Mouse (Mus musculus): ENCODE data around the gene Galnt12.
A peak's percentile ranks its signal among the peaks of the same experiment; 100 is the strongest.

Galnt12 gene

DNA sequence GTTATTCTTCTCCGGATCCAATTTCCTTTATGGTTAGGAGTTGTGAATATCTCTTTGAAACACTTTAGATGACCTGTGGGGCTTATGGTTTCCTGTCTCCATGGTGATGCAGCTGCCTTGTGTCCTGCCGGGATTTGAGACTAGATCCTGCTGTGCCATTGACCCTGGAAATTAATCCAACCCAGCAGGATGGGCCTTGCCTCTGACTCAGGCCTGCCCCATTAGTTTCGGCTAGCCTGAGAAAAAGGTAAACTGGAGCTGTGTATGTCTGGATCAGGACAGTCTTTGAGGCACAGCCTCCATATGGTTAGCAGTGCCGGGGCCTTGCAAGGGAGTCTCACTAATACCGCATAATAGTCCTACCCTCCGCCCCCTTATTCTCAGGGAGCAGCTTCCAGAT is 1.9 kb downstream of the Galnt12 start:
- DNase-seq (ENCODE audit: low spot score): peak; percentile 41

DNA sequence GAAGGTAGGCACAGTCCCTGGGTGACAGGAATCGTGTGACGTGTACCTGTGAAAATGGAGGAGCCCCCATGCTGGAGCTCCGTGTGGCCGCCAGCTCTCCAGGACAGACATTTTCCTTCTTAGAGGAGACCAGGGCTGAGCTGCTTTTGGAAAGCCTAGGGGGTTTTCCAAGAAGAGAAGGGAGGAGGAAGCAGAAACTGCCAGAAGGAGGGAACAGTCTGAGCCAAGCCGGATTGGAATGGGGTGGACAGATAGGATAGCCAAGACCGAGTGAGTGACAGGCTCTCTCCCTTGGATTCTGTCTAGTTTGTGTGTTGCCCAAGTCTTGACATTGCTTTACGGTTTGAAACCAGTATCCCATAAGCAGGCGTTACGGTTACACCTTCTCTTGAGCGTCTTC is 11.9 kb downstream of the Galnt12 start:
- no peak for DNase-seq (ENCODE audit: low spot score)

DNA sequence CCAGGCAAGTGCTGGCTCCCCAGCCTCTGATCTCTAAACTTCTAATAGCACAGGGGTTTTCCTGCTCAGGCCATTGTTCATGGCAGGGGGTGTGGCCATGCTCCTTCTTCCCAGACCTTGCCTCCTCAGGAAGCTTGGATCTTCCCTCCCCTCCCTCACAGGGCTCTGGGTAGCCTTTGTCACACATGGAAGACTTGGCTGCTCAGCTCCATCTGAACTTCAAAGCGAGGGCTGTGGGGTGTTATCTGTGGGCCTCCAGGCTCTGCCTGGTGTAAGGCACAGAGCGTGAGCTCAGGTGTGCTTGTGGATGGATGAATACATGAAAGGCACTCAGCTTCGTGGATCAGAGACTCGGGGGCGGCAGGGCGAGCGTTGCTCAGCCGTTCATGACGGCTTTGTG is 20.2 kb downstream of the Galnt12 start:
- DNase-seq (ENCODE audit: low spot score): no peak

DNA sequence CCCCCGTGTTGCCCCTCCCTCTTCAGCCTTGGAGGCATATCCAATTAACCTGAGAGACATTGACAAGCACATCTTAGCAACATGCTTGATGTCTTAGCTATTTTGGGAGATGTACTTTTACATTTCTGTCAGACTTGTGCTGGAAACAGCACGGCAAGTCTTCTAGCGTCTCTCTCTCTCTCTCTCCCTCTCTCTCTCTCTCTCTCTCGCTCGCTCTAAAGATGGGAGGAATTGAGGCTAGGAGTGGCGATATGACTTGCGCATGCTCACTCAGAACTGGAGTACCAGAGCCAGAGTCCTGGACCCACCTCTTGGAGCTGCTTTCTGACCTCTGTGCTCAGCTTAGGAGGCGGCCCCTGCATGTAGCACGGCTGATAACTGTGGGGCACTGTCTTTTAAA is 20.9 kb downstream of the Galnt12 start:
- DNase-seq (ENCODE audit: low spot score): no peak

DNA sequence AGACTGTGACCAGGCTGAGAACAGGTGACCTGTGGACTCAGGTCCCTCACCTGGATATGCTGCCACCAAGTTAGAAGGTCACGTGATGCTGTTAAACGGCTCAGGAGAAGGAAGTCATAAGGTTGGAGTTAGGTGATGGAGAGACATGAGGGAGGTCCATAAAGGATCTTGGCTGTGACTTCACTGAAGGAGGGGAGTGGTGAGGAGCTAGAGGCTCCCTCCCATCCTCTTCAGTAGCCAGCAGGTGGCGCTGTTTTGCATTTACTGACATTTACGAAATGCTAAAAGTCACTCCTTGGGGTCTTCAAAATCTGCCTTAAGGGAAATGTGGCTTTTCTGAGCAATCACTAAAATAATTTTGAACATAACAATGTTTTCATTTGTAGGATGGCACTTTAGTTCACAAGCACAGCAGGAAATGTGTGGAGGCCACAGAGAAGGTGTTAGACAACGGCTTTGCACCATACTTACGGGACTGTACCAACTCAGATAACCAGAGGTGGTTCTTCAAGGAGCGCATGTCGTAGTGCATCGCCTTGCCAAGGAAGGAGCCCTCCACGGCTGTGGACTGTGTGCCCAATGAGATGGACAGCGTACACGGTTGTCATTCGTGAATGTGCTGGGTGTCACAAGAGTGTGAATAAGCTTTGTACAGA is 30.5 kb downstream of the Galnt12 start:
- peak; percentile 85 for DNase-seq (ENCODE audit: low spot score)

DNA sequence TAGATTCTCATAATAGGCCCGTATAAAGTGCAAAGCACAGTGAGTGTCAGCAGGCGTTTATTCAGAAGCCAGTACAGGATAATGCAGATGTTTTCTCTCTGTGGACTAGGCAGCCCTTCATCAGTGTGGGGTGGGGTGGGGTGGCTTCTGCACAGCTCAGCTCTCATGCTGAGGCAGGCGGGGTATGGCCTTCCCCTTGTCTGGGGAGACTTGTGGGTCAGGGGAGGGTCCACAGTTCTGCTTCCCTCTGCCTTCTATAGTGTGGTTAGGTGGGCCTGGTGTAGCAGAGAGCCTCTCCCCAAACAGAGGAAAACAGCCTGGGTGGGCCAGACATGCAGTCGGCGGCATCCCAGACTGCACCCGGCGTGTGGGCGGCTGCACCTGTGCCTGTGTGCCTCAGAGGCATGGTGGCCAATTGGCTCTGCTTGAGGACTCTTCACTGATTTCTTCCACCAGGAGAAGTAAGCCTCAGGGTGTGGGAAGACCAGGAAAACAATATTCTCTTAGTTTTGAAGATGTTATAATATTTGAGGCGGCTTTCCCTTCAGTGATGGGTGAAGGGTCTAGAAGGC is 32.5 kb downstream of the Galnt12 start:
- no peak for DNase-seq (ENCODE audit: low spot score)

DNA sequence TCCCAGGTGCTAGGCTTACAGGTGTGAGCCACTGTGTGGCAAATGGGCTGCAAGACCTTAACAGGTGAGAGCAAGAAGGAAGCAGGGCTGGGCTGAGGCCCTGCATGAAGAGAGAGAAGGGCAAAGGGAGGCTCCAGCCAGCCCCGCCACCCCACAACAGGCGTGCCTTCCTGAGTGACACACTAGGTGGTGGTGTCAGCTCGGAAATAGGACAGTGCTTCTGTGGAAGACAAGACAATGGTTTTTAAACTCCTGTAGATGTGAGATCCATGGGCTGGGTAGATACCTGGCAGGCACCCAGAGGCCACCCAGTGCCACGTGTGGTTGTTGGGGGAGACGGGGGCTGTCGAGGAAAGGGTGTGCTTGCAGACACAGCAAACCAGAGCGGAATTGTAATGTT is 36.8 kb downstream of the Galnt12 start:
- no peak for DNase-seq (ENCODE audit: low spot score)

DNA sequence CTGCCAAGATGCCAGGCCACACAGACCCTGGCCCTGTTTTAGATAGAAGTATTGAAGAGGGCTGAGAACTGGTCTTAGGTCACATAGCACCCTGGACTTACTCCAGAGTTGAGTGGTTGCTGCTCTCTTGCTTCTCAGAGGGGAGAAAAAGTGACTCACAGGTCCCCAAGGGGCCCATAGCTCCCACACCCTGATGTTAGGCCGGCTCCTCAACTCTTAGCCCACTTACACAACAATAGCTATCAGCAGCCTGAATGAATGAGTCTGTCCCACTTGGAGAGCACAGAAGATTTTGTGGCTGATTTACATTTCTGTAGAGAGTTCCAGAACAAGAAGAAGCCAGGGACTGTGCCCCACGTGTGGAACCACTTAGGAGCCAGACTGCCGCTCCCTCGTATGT is 37.9 kb downstream of the Galnt12 start:
- no peak for DNase-seq (ENCODE audit: low spot score)

DNA sequence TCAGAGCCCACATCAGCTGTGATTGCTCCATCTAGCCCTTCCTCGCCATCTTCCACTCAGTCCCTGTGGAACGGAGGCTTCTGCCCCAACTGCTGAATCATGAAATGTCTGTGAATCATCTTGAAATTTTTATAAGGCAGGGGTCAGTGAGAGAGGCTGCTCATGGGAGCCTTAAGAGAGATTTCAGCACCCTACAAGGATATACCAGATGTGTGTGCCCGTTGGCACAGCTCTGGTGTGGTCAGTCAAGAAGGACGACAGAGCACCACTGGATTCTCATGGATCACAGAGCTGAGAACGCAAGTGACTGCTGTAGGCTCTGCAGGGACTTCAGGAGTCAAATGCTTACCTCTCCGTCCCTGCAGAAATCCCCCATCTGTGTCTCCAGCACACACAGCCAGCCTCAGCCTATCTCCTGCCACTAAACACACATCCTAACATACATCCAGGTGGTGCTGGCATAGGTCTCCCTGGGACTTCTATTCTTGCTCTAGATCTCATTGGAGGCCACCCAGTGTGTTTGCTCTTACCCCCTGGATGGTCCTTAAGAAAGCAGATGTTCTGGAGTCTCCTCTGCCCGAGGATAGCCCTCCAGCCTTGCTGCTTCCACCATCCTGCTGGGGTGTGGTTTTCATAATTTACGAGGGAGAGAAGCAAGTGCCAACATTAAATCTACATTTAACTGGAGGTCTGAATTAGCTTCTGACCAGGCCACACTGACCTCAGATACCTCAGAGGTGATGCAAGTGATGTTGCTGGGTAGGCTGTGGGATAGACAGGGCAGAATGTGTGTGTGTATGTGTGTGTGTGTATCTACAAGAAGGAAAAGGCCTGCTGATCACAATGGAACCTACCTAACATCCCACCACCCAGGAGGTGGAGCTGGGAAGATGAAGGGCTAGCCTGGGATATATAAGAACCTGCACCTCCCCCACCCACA is 38.7 kb downstream of the Galnt12 start:
- no peak for DNase-seq (ENCODE audit: low spot score)

DNA sequence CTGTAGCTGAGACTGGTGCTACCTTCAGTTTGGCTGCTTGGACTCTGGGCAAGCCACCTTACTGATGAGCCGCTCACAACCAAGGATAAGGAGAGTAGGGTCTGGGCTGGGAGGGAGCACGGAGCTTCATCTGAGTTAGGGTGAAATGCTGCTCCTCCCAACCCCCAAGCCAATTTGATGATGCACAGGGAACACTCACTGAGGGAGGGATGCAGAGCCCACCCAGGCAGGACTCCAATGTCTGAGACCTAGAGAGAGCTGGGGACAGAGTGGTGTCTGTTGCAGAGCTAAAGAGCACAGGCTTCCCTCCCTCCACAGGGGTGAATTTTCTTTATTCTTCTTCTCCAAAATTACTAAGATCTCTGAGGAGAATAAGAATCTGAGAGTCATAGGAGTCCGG is 40.2 kb downstream of the Galnt12 start:
- DNase-seq (ENCODE audit: low spot score): no peak

DNA sequence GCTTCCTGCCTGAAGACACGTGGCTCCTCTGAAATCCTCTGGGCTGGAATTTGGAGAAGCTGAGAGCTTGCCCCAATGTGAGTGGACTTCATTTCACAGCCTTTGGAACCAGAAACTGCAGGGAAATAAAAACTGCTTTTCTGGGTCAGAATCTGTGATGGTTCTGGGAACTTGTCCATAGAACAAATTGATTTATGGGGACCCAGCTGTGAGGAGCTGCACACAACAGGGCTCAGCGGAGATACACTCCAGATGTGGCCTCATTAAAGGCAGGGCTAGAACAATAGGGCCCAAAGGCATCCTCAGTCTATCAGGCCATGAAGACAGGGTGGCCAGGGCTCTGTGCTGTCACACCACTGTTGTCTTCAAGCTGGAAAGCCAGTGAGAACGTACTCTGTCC is 40.7 kb downstream of the Galnt12 start:
- DNase-seq (ENCODE audit: low spot score): no peak

DNA sequence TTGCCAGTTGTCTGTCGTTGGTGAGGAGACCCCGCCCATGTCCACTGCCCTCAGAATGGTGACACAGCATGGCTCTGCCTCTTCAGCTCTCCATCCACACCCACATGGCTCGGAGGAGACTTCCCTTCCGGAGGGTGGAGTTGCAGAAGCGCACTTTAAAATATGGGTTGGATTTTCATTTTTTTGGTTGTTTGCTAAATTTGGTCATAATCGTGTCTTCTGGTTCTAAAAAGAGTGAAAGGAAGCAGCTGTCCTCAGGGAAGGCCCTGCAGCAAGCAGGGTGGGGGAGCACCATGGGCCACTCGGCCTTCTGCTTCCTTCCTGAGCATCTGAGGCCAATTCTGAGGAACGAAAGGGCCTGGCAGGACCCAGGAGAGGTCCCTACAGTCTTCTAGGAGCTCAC is 45.0 kb downstream of the Galnt12 start:
- DNase-seq (ENCODE audit: low spot score): no peak

DNA sequence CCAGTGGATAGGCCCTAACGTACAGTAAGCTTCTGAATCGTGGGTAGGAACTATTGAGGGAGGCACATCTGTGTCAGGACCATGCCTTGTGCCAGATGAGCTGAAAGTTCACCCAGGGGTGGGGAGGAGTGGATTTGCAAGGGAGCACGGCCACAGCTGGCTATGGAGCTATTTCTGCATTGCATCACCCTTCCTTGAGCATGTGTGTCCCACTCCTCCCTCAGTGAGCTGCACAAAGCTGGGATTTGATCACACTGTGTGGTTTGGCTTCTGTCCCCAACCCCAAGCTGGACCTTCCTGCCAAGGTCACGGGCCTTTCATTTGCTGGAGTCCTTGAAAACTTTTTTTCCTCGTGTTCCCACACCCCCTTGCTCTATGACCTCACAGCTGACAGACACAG is 45.8 kb downstream of the Galnt12 start:
- DNase-seq (ENCODE audit: low spot score): no peak

DNA sequence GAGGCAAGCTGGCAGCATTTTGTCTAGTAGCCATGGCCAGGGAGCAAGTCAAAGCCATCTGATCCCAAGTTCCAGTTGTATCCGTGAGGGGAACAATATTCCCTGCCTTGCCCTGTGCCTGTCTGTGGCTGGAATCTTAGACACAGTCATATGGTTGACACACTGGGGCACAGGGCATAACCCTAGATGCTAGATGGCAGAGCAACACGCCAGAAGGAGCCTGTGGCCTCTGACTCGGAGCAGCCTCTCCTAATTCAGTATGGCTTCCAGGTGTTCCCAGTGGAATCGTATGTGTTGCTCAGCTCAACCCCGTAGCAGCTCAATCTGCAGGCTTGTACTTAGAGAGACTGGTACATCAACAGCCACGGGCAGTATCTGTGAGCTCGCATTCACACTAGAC is 46.7 kb downstream of the Galnt12 start:
- no peak for DNase-seq (ENCODE audit: low spot score)

DNA sequence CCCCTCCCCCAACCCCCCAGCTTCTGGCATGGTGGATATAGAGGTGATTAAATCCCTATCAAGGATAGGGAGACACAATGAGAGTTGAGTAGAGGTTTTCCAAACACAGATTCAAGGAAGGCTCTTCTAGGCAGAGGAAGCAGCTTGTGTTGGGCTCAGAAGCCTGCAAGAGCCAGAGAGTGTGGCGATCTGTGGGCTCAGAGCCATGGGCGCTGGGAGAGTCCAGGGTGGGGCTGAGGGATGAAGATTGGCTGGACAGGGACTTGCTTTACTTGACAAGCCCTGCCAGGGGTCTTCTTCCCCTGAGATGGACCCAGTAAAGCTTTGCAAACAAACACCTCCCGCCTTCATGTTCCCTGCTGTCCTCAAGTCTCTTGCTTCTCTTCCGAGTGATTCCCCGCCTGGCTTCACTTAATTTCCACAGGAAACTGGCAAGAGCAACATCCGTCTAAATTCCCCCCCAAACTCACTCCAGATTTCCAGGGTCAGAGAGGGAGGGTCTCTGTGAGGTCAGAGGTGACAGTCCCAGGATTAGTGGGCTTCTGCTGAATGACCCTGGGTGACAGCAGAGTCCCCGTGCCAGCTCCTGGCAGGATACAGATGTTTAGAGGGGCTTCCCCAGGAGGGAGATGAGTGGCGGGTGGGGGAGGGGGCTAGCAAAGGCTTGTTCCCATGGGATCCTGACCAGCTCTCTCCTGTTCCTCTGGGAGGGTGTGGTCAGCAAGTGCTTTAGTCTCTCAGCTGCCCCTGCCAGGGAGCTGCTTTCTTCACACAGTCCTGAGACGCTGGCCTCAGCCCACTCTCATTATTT is 47.5 kb downstream of the Galnt12 start:
- no peak for DNase-seq (ENCODE audit: low spot score)

DNA sequence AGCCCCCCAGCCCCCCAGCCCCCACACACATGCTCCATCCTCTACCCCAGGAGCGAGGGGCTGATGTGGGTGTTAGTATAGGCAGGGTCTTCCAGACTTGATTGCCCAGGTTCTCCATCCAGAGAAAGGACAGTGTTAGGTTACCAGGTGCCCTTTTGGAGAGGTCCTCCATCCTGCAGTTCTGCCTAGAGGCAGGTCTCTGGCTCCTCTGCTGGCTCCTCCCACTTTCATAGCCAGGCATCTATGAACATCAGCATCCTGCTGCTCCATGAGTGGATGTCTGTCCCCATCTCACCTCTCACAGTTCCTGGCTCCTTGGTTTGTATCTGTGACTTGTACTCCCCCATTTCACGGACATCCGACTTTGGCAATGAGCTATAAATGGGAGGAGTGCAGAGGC is 48.6 kb downstream of the Galnt12 start:
- DNase-seq (ENCODE audit: low spot score): no peak

DNA sequence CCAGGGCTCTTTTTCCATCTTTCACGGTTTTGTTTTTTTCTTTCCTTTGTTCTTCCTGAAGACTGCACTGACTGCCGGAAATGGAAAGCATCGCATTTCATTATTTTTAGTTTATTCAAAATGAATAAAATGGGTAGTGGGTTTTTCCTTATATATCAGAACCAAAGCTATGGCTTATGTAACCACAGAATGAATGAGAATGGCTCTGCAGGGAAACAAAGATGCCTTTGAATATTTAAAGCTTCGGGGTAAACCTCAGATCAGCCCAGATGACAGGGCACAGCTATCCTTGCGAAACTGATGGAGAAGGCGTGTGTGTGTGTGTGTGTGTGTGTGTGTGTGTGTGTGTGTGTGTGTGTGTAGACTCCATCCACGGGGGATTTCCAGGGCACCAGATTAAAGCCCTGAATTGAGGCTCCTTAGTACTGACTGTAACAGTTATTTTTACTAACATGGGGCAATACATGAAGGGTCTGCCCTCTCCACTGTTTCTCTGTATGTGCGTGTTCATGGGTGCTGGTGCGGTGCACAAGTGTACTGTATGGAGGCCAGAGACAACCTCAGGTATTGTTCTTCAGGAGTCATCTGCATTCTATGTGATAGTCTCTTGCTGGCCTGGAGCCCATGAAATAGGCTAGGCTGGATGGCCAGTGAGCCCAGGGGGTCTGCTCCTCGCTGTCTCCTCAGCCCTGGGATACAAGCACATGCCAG is 49.9 kb downstream of the Galnt12 start:
- no peak for DNase-seq (ENCODE audit: low spot score)

DNA sequence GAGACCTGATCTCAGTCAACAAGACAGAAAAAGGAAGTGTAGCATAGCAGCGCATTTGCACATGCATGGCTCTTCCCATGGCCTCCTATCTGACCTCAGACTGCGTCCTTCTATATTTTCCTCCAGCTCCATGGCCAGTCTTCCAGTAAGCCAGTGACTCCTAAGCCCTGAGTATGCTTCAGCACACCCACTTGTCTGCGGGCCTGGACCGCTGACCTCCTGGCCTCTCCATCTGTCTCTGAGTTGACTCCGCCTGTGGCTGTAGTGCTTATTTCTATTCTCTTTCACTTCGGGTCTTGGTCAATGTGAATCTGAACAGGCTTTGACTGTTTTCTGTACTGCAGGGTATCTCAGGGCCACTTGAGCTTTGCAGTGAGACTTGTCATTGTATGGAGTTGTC is 52.1 kb downstream of the Galnt12 start:
- no peak for DNase-seq (ENCODE audit: low spot score)

DNA sequence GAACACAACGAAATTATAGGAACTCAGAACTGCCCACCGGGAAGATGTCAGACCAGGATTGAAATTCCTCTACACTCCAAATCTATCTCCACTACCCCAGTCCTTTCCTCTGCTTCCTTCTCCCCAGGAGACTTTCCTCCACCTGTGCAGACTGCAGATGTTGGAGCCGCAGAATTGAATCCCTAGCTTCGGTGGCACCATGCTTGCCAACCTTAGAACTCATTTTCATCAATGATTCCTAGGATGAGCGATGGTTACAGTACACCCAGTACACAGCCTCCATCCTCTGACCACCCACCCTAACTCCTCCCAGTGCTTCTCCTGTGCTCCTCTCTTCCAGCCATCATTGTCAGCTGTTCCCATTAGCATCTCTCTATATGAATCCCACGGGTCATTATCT is 53.6 kb downstream of the Galnt12 start:
- no peak for DNase-seq (ENCODE audit: low spot score)

DNA sequence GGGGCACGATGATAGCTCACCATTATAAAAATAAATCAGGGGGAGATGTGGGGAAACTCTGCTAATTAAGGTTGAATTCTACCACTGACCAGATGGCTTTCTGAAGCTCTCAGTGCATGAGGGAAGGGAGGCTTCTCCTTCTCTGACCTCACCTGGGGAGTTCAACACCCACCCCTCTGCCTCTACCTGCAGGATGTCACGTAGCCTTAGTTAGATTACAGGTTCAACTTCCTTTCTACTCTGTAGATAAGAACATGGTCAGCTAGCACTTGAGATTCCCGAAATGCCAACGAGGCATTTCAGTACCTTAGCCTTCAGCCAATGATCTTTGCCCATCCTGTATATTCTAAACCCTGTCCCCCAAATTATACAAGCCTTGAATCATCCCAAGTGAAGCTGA is 54.9 kb downstream of the Galnt12 start:
- no peak for DNase-seq (ENCODE audit: low spot score)

DNA sequence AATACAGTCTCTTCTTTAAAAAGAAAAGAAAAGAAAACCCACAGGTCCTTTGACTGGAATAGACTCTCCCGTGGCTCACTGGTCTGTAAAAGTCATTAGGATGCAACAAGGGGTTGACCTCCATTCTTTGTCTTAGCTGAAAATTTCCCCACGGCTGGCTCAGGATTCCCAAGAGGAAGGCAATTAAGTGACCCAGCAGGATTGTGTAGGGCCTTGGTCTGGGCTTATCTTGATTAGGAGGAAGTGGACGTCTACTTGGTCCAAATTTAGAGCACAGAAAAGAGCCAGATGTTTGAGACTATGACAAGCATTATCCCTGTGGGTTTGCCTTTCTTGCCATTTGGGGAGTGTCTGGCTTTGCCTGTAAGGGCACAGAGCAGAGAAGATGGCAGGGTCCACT is 58.3 kb downstream of the Galnt12 start:
- no peak for DNase-seq (ENCODE audit: low spot score)

DNA sequence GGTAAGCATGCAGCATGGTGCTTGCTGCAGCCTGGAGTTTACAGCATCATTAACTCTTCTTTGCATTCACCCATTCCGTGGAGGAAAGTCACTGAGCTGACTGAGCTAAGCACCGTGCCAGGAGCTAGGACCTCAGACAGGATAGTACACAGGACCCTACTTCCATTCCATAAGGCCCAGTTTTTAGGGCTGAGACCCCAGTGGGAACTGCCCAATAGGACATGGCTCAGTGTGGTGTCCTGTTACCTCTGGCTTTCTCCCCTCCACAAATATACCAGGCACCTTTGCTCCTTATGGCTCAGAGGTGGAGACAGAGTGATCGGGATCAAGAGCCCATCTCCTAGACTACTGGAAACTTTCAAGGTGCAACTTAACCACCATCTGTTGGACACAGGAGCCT is 59.1 kb downstream of the Galnt12 start:
- DNase-seq (ENCODE audit: low spot score): no peak
